Mouse (Mus musculus): ENCODE data around the gene Lyst. TPM values are rescaled to one million over a fixed set of nuclear protein-coding genes. Genes with fewer than 3 reads are reported as not detected.

Lyst gene
- polyA plus RNA-seq, 1 experiment from 2014 or later, result 2.5 TPM

- H3K27ac ChIP-seq (ENCODE audit: low read depth, low read length), result no peak overlapping the region
These were observed 6.7 kb upstream of the Lyst start for GRCm38 (mm10) chr13:13583473-13583872.

GRCm38 (mm10) chr13:13587653-13588184, 2.5 kb upstream of the Lyst start:
- H3K9me3 ChIP-seq (ENCODE audit: control insufficient read depth, low read length), result no peaks in the 10 kb centered on the region
- no peaks in the 10 kb centered on the region for H3K27me3 ChIP-seq (ENCODE audit: control insufficient read depth, insufficient read depth, low read length)
- WGBS, result 74% methylated on average over 1 of the region's 1 CpGs
- no peak overlapping the region for H3K4me3 ChIP-seq (ENCODE audit: low read depth, low read length)
- no peak overlapping the region for H3K9ac ChIP-seq (ENCODE audit: low read length)
- no peak overlapping the region for H3K4me2 ChIP-seq
- H3K36me3 ChIP-seq (ENCODE audit: control insufficient read depth, insufficient read depth, low read length), result no peaks in the 10 kb centered on the region
- H3K4me1 ChIP-seq (ENCODE audit: control insufficient read depth, insufficient read depth, low read length), result peaks cover 2% of the 10 kb centered on the region; the same call in 1 of the 2 replicates
- DNase-seq (ENCODE audit: low spot score, missing footprints) (no peak), ATAC-seq (ENCODE audit: low FRiP score) (no peak)
- no peak overlapping the region for H3K27ac ChIP-seq (ENCODE audit: low read depth, low read length)

More at GRCm38 (mm10) chr13:13583473-13583872, 6.7 kb upstream of the Lyst start:
- no peaks in the 10 kb centered on the region for H3K36me3 ChIP-seq (ENCODE audit: control insufficient read depth, insufficient read depth, low read length)
- DNase-seq (ENCODE audit: low spot score, missing footprints), result no peak
- no peaks in the 10 kb centered on the region for H3K9me3 ChIP-seq (ENCODE audit: control insufficient read depth, low read length)
- ATAC-seq (ENCODE audit: low FRiP score), result no peak
- H3K27me3 ChIP-seq (ENCODE audit: control insufficient read depth, insufficient read depth, low read length), result no peaks in the 10 kb centered on the region
- H3K9ac ChIP-seq (ENCODE audit: low read length), result no peak overlapping the region
- H3K4me2 ChIP-seq, result no peak overlapping the region
- H3K4me3 ChIP-seq (ENCODE audit: low read depth, low read length), result no peak overlapping the region
- H3K4me1 ChIP-seq (ENCODE audit: control insufficient read depth, insufficient read depth, low read length), result no peaks in the 10 kb centered on the region
- 68% methylated on average over 2 of the region's 2 CpGs for WGBS

GRCm38 (mm10) chr13:13588518-13588917, 1.7 kb upstream of the Lyst start:
- H3K36me3 ChIP-seq (ENCODE audit: control insufficient read depth, insufficient read depth, low read length), result no peaks in the 10 kb centered on the region
- H3K4me2 ChIP-seq, result no peak overlapping the region
- H3K4me1 ChIP-seq (ENCODE audit: control insufficient read depth, insufficient read depth, low read length), result peaks cover 2% of the 10 kb centered on the region; the same call in 1 of the 2 replicates
- no peak overlapping the region for H3K27ac ChIP-seq (ENCODE audit: low read depth, low read length)
- no peaks in the 10 kb centered on the region for H3K27me3 ChIP-seq (ENCODE audit: control insufficient read depth, insufficient read depth, low read length)
- ATAC-seq (ENCODE audit: low FRiP score) (no peak), DNase-seq (ENCODE audit: low spot score, missing footprints) (no peak)
- 95% methylated on average over 1 of the region's 1 CpGs for WGBS
- H3K9ac ChIP-seq (ENCODE audit: low read length), result no peak overlapping the region
- H3K4me3 ChIP-seq (ENCODE audit: low read depth, low read length), result no peak overlapping the region
- no peaks in the 10 kb centered on the region for H3K9me3 ChIP-seq (ENCODE audit: control insufficient read depth, low read length)

GRCm38 (mm10) chr13:13589032-13589431, 1.2 kb upstream of the Lyst start:
- Histone ChIP-seq H3K27ac (ENCODE audit: low read depth, low read length) (no peak overlapping the region), H3K9ac (ENCODE audit: low read length) (no peak overlapping the region), H3K4me2 (no peak overlapping the region), H3K36me3 (ENCODE audit: control insufficient read depth, insufficient read depth, low read length) (no peaks in the 10 kb centered on the region), H3K9me3 (ENCODE audit: control insufficient read depth, low read length) (no peaks in the 10 kb centered on the region), H3K4me1 (ENCODE audit: control insufficient read depth, insufficient read depth, low read length) (peaks cover 2% of the 10 kb centered on the region; the same call in 1 of the 2 replicates), H3K4me3 (ENCODE audit: low read depth, low read length) (no peak overlapping the region), H3K27me3 (ENCODE audit: control insufficient read depth, insufficient read depth, low read length) (no peaks in the 10 kb centered on the region)
- no peak for ATAC-seq (ENCODE audit: low FRiP score)
- no peak for DNase-seq (ENCODE audit: low spot score, missing footprints)
- WGBS, result 82% methylated on average over 2 of the region's 2 CpGs

- peaks cover 2% of the 10 kb centered on the region; the same call in 1 of the 2 replicates for H3K4me1 ChIP-seq (ENCODE audit: control insufficient read depth, insufficient read depth, low read length)
- 58% methylated on average over 4 of the region's 4 CpGs for WGBS
- no peaks in the 10 kb centered on the region for H3K36me3 ChIP-seq (ENCODE audit: control insufficient read depth, insufficient read depth, low read length)
- no peak overlapping the region for H3K9ac ChIP-seq (ENCODE audit: low read length)
- no peaks in the 10 kb centered on the region for H3K9me3 ChIP-seq (ENCODE audit: control insufficient read depth, low read length)
- ATAC-seq (ENCODE audit: low FRiP score), result no peak
- H3K27me3 ChIP-seq (ENCODE audit: control insufficient read depth, insufficient read depth, low read length), result no peaks in the 10 kb centered on the region
- no peak for DNase-seq (ENCODE audit: low spot score, missing footprints)
- H3K4me2 ChIP-seq, result no peak overlapping the region
- H3K27ac ChIP-seq (ENCODE audit: low read depth, low read length), result no peak overlapping the region
- H3K4me3 ChIP-seq (ENCODE audit: low read depth, low read length), result no peak overlapping the region
These were observed 1.7 kb downstream of the Lyst start for GRCm38 (mm10) chr13:13591892-13592291.

GRCm38 (mm10) chr13:13596424-13597044, 6.3 kb downstream of the Lyst start:
- DNase-seq (ENCODE audit: low spot score, missing footprints), result no peak
- Histone ChIP-seq H3K9me3 (ENCODE audit: control insufficient read depth, low read length) (no peaks in the 10 kb centered on the region), H3K27ac (ENCODE audit: low read depth, low read length) (no peak overlapping the region), H3K4me2 (no peak overlapping the region), H3K9ac (ENCODE audit: low read length) (no peak overlapping the region), H3K36me3 (ENCODE audit: control insufficient read depth, insufficient read depth, low read length) (no peaks in the 10 kb centered on the region), H3K4me3 (ENCODE audit: low read depth, low read length) (no peak overlapping the region), H3K27me3 (ENCODE audit: control insufficient read depth, insufficient read depth, low read length) (no peaks in the 10 kb centered on the region), H3K4me1 (ENCODE audit: control insufficient read depth, insufficient read depth, low read length) (no peaks in the 10 kb centered on the region)
- WGBS, result 95% methylated on average over 7 of the region's 7 CpGs
- no peak for ATAC-seq (ENCODE audit: low FRiP score)

GRCm38 (mm10) chr13:13597896-13598295, 7.7 kb downstream of the Lyst start:
- no peak overlapping the region for H3K4me3 ChIP-seq (ENCODE audit: low read depth, low read length)
- H3K27me3 ChIP-seq (ENCODE audit: control insufficient read depth, insufficient read depth, low read length), result no peaks in the 10 kb centered on the region
- H3K36me3 ChIP-seq (ENCODE audit: control insufficient read depth, insufficient read depth, low read length), result no peaks in the 10 kb centered on the region
- H3K9me3 ChIP-seq (ENCODE audit: control insufficient read depth, low read length), result no peaks in the 10 kb centered on the region
- no peak overlapping the region for H3K4me2 ChIP-seq
- DNase-seq (ENCODE audit: low spot score, missing footprints), result no peak
- ATAC-seq (ENCODE audit: low FRiP score), result no peak
- 94% methylated on average over 2 of the region's 2 CpGs for WGBS
- no peak overlapping the region for H3K9ac ChIP-seq (ENCODE audit: low read length)
- no peaks in the 10 kb centered on the region for H3K4me1 ChIP-seq (ENCODE audit: control insufficient read depth, insufficient read depth, low read length)
- no peak overlapping the region for H3K27ac ChIP-seq (ENCODE audit: low read depth, low read length)

- no peak for ATAC-seq (ENCODE audit: low FRiP score)
- WGBS, result 85% methylated on average over 2 of the region's 2 CpGs
- H3K9me3 ChIP-seq (ENCODE audit: control insufficient read depth, low read length), result no peaks in the 10 kb centered on the region
- H3K9ac ChIP-seq (ENCODE audit: low read length), result no peak overlapping the region
- H3K27me3 ChIP-seq (ENCODE audit: control insufficient read depth, insufficient read depth, low read length), result no peaks in the 10 kb centered on the region
- no peak overlapping the region for H3K27ac ChIP-seq (ENCODE audit: low read depth, low read length)
- no peak overlapping the region for H3K4me2 ChIP-seq
- DNase-seq (ENCODE audit: low spot score, missing footprints), result no peak
- H3K4me1 ChIP-seq (ENCODE audit: control insufficient read depth, insufficient read depth, low read length), result no peaks in the 10 kb centered on the region
- H3K4me3 ChIP-seq (ENCODE audit: low read depth, low read length), result no peak overlapping the region
- no peaks in the 10 kb centered on the region for H3K36me3 ChIP-seq (ENCODE audit: control insufficient read depth, insufficient read depth, low read length)
These were observed 11.2 kb downstream of the Lyst start for GRCm38 (mm10) chr13:13601407-13601806.

GRCm38 (mm10) chr13:13606149-13606548, 16.0 kb downstream of the Lyst start:
- Histone ChIP-seq H3K4me2 (no peak overlapping the region), H3K27me3 (ENCODE audit: control insufficient read depth, insufficient read depth, low read length) (no peaks in the 10 kb centered on the region), H3K4me3 (ENCODE audit: low read depth, low read length) (no peak overlapping the region), H3K9ac (ENCODE audit: low read length) (no peak overlapping the region), H3K9me3 (ENCODE audit: control insufficient read depth, low read length) (no peaks in the 10 kb centered on the region), H3K4me1 (ENCODE audit: control insufficient read depth, insufficient read depth, low read length) (no peaks in the 10 kb centered on the region), H3K27ac (ENCODE audit: low read depth, low read length) (no peak overlapping the region), H3K36me3 (ENCODE audit: control insufficient read depth, insufficient read depth, low read length) (no peaks in the 10 kb centered on the region)
- ATAC-seq (ENCODE audit: low FRiP score) (no peak), DNase-seq (ENCODE audit: low spot score, missing footprints) (no peak)

All from midbrain, embryonic 11.5 days (tissue).